Mouse (Mus musculus) layer of hippocampus, postnatal 10 days (tissue): ENCODE measurements around the gene Fam198a. TPM values are rescaled to one million over a fixed set of nuclear protein-coding genes. Genes with fewer than 3 reads are reported as not detected.

Experiments used
- DNase-seq, 2 experiments: peaks; one replicate each; pipeline ENCODE4 v3.0.0; 2021; ENCODE audit warnings: low spot score in 2 of 2
- long read RNA-seq: library from polyadenylated mRNA; stranded (forward); transcript quantifications from one replicate; pipeline ENCODE4 v2.0.0, GENCODE M21; 2023
- total RNA-seq, 2 experiments: library from RNA; stranded (reverse); gene quantifications; 2 replicates each; pipeline ENCODE4 v1.2.3; 2021

Fam198a gene
- total RNA-seq = 1 to 10 TPM; 3.1 to 4.2 TPM
- long read RNA-seq, partial matches to known transcripts = 0 of 4 reads
- long read RNA-seq, other reads (novel, unspliced or antisense) = 1 of 4 reads

GRCm38 (mm10) chr9:121950418-121951113 lies at the start of gene Fam198a:
Gene Fam198a (plus strand): TSS chr9:121950988.
- peak; percentile 73 to 79 for DNase-seq

- no peak for DNase-seq
Measured at GRCm38 (mm10) chr9:121901710-121902700, 48.8 kb upstream of the Fam198a start.

GRCm38 (mm10) chr9:121903476-121904305 lies 47.1 kb upstream of the Fam198a start:
- DNase-seq = no peak

- DNase-seq = no peak
Measured at GRCm38 (mm10) chr9:121904319-121904718, 46.5 kb upstream of the Fam198a start.

GRCm38 (mm10) chr9:121904946-121905345 lies 45.8 kb upstream of the Fam198a start:
- DNase-seq = no peak

- no peak for DNase-seq
Measured at GRCm38 (mm10) chr9:121905556-121906185, 45.1 kb upstream of the Fam198a start.

- no peak for DNase-seq
Measured at GRCm38 (mm10) chr9:121906456-121906855, 44.3 kb upstream of the Fam198a start.

- no peak for DNase-seq
Measured at GRCm38 (mm10) chr9:121907356-121908070, 43.3 kb upstream of the Fam198a start.

- no peak for DNase-seq
Measured at GRCm38 (mm10) chr9:121908321-121908720, 42.5 kb upstream of the Fam198a start.

GRCm38 (mm10) chr9:121909635-121910034 lies 41.2 kb upstream of the Fam198a start:
- no peak for DNase-seq

GRCm38 (mm10) chr9:121911196-121911595 lies 39.6 kb upstream of the Fam198a start:
- DNase-seq = no peak

GRCm38 (mm10) chr9:121912786-121913185 lies 38.0 kb upstream of the Fam198a start:
- DNase-seq = no peak

- DNase-seq = no peak
Measured at GRCm38 (mm10) chr9:121914226-121914757, 36.5 kb upstream of the Fam198a start.

- no peak for DNase-seq
Measured at GRCm38 (mm10) chr9:121915056-121915455, 35.7 kb upstream of the Fam198a start.

- DNase-seq = no peak
Measured at GRCm38 (mm10) chr9:121916102-121916501, 34.7 kb upstream of the Fam198a start, which contains the start of gene Cyp8b1. Gene Cyp8b1 (minus strand): TSS chr9:121916305.

- no peak for DNase-seq
Measured at GRCm38 (mm10) chr9:121919027-121919501, 31.7 kb upstream of the Fam198a start.

GRCm38 (mm10) chr9:121923443-121923842 lies 27.3 kb upstream of the Fam198a start:
- DNase-seq = no peak

- no peak for DNase-seq
Measured at GRCm38 (mm10) chr9:121923906-121924305, 26.9 kb upstream of the Fam198a start.

- DNase-seq = no peak
Measured at GRCm38 (mm10) chr9:121924901-121925560, 25.8 kb upstream of the Fam198a start.
